Mouse (Mus musculus) forebrain, postnatal 0 days (tissue): ENCODE data around the gene Elovl1. TPM values are rescaled to one million over a fixed set of nuclear protein-coding genes. Genes with fewer than 3 reads are reported as not detected.

Source experiments
- ATAC-seq: fragments of 200-750 bp; cut with Nextera tagmentation; 2 replicates; pipeline ENCODE4 v1.8.0; 2017; ENCODE audit warnings: mild to moderate bottlenecking, moderate library complexity
- DNase-seq: peaks from one replicate; pipeline ENCODE4 v3.0.0-alpha.2; 2015
- H3K27ac ChIP-seq: fragments of 300-500 bp; sonication (generic); 2 replicates; pipeline ENCODE4 v1.5.1; 2014; ENCODE audit warnings: low read depth, mild to moderate bottlenecking, antibody characterized with exemption, low read length, moderate library complexity, mixed read lengths
- H3K27me3 ChIP-seq: fragments of 300-500 bp; sonication (generic); 2 replicates; pipeline ENCODE4 v1.6.1; 2014; ENCODE audit warnings: mild to moderate bottlenecking, low read length, mixed read lengths; ENCODE audit not compliant: insufficient read depth
- H3K36me3 ChIP-seq: fragments of 300-500 bp; sonication (generic); 2 replicates; pipeline ENCODE4 v1.6.1; 2014; ENCODE audit warnings: mild to moderate bottlenecking, moderate library complexity; ENCODE audit not compliant: insufficient read depth
- H3K4me1 ChIP-seq: fragments of 300-500 bp; sonication (generic); 2 replicates; pipeline ENCODE4 v1.6.1; 2014; ENCODE audit warnings: antibody characterized with exemption; ENCODE audit not compliant: insufficient read depth
- H3K4me2 ChIP-seq: fragments of 300-500 bp; sonication (generic); 2 replicates; pipeline ENCODE4 v1.6.1; 2014; ENCODE audit warnings: low read depth, mild to moderate bottlenecking, moderate library complexity
- H3K4me3 ChIP-seq: fragments of 300-500 bp; sonication (generic); 2 replicates; pipeline ENCODE4 v1.5.1; 2014; ENCODE audit warnings: low read depth, low read length, mixed read lengths
- H3K9ac ChIP-seq: fragments of 300-500 bp; sonication (generic); 2 replicates; pipeline ENCODE4 v1.6.1; 2014; ENCODE audit warnings: mild to moderate bottlenecking
- H3K9me3 ChIP-seq: fragments of 300-500 bp; sonication (generic); 2 replicates; pipeline ENCODE4 v1.6.1; 2016; ENCODE audit warnings: low read length
- CTCF ChIP-seq: sonication (generic); IDR thresholded peaks from 2 replicates; pipeline ENCODE4 v1.5.1; 2016; ENCODE audit warnings: antibody characterized with exemption, control low read depth, low read depth
- WGBS: fragments of 180-500 bp; shearing (Covaris S2); extraction: QIAGEN DNeasy Blood & Tissue Kit; methylation state at CpG from one replicate; pipeline ENCODE4 v1.1.7; 2014; 5-methylcytosine and 5-hydroxymethylcytosine counted together
- polyA plus RNA-seq: library from polyadenylated mRNA; unstranded; fragments of >200 nt; fragmentation: Nextera tagmentation; extraction: Ambion mirVana; gene quantifications from 2 replicates; pipeline ENCODE4 v1.2.1, GENCODE M21; 2015
- total RNA-seq: library from RNA; depleted of rRNA; stranded (reverse); fragments of >200 nt; gene quantifications from 2 replicates; pipeline ENCODE4 v1.2.3, GENCODE M21; 2014

The Elovl1 gene
- total and polyA plus RNA-seq, 2 experiments from 2014 or later = 13.9 to 22.2 TPM

- no peak overlapping the region for H3K4me2 ChIP-seq
- ATAC-seq (no peak), DNase-seq (no peak)
- peaks cover 94% of the 10 kb centered on the region for H3K36me3 ChIP-seq
- TF ChIP-seq CTCF = no peak
- no peak overlapping the region for H3K27ac ChIP-seq
- 97% methylated on average over 6 of the region's 6 CpGs for WGBS
- H3K4me3 ChIP-seq = no peak overlapping the region
- no peak overlapping the region for H3K9ac ChIP-seq
- H3K27me3 ChIP-seq = no peaks in the 10 kb centered on the region
- H3K4me1 ChIP-seq = no peaks in the 10 kb centered on the region
- H3K9me3 ChIP-seq = no peaks in the 10 kb centered on the region
Measured at GRCm38 (mm10) chr4:118398400-118398799, 29.5 kb upstream of the Elovl1 start.

- no peak for TF ChIP-seq CTCF
- peaks cover 74% of the 10 kb centered on the region for H3K36me3 ChIP-seq
- no peak overlapping the region for H3K4me2 ChIP-seq
- ATAC-seq = no peak
- H3K4me1 ChIP-seq = no peaks in the 10 kb centered on the region
- no peak overlapping the region for H3K27ac ChIP-seq
- no peak overlapping the region for H3K9ac ChIP-seq
- WGBS = 95% methylated on average over 3 of the region's 3 CpGs
- no peak overlapping the region for H3K4me3 ChIP-seq
- no peaks in the 10 kb centered on the region for H3K27me3 ChIP-seq
- no peak for DNase-seq
- no peaks in the 10 kb centered on the region for H3K9me3 ChIP-seq
Measured at GRCm38 (mm10) chr4:118401421-118401820, 26.5 kb upstream of the Elovl1 start.

GRCm38 (mm10) chr4:118401918-118402317 is 26.0 kb upstream of the Elovl1 start:
- no peak for ATAC-seq
- H3K4me2 ChIP-seq = no peak overlapping the region
- H3K27ac ChIP-seq = no peak overlapping the region
- H3K9ac ChIP-seq = no peak overlapping the region
- WGBS = 95% methylated on average over 5 of the region's 5 CpGs
- no peak for TF ChIP-seq CTCF
- no peak overlapping the region for H3K4me3 ChIP-seq
- no peaks in the 10 kb centered on the region for H3K9me3 ChIP-seq
- no peak for DNase-seq
- no peaks in the 10 kb centered on the region for H3K27me3 ChIP-seq
- H3K4me1 ChIP-seq = no peaks in the 10 kb centered on the region
- H3K36me3 ChIP-seq = peaks cover 69% of the 10 kb centered on the region

GRCm38 (mm10) chr4:118402701-118403100 is 25.2 kb upstream of the Elovl1 start:
- no peak overlapping the region for H3K4me3 ChIP-seq
- ATAC-seq (no peak), DNase-seq (no peak)
- H3K9ac ChIP-seq = no peak overlapping the region
- TF ChIP-seq CTCF = no peak
- H3K36me3 ChIP-seq = peaks cover 61% of the 10 kb centered on the region
- no peak overlapping the region for H3K27ac ChIP-seq
- no peak overlapping the region for H3K4me2 ChIP-seq
- WGBS = 94% methylated on average over 12 of the region's 12 CpGs
- H3K9me3 ChIP-seq = no peaks in the 10 kb centered on the region
- H3K27me3 ChIP-seq = no peaks in the 10 kb centered on the region
- no peaks in the 10 kb centered on the region for H3K4me1 ChIP-seq

GRCm38 (mm10) chr4:118409142-118409900 is 18.6 kb upstream of the Elovl1 start, which contains the start of the genes Szt2 and Med8:
Szt2 (minus strand) TSS chr4:118409273.
Med8 (plus strand) TSS chr4:118409337.
- Histone ChIP-seq H3K9me3 (no peaks in the 10 kb centered on the region), H3K4me2 (peak within 1 kb of the TSS; percentile 77), H3K27me3 (no peaks in the 10 kb centered on the region), H3K4me1 (0 out of 2 replicates have a peak, but pooled peaks cover 6% of the 10 kb centered on the region), H3K36me3 (peaks cover 37% of the 10 kb centered on the region), H3K4me3 (peak within 1 kb of the TSS; percentile 85), H3K27ac (peak within 1 kb of the TSS; percentile 76), H3K9ac (peak within 1 kb of the TSS; percentile 87)
- peak; percentile 90 for DNase-seq
- peak; percentile 97 for ATAC-seq
- no peak for TF ChIP-seq CTCF
- WGBS = 1% methylated on average over 52 of the region's 53 CpGs

- 94% methylated on average over 5 of the region's 5 CpGs for WGBS
- Histone ChIP-seq H3K27ac (no peak overlapping the region), H3K9ac (no peak overlapping the region), H3K9me3 (no peaks in the 10 kb centered on the region), H3K4me2 (no peak overlapping the region), H3K4me3 (no peak overlapping the region), H3K36me3 (peaks cover 47% of the 10 kb centered on the region), H3K27me3 (no peaks in the 10 kb centered on the region), H3K4me1 (0 out of 2 replicates have a peak, but pooled peaks cover 6% of the 10 kb centered on the region)
- no peak for ATAC-seq
- DNase-seq = no peak
- no peak for TF ChIP-seq CTCF
Measured at GRCm38 (mm10) chr4:118410871-118411270, 17.0 kb upstream of the Elovl1 start.

- Histone ChIP-seq H3K4me1 (0 out of 2 replicates have a peak, but pooled peaks cover 6% of the 10 kb centered on the region), H3K4me3 (no peak overlapping the region), H3K4me2 (no peak overlapping the region), H3K27me3 (no peaks in the 10 kb centered on the region), H3K27ac (no peak overlapping the region), H3K9me3 (no peaks in the 10 kb centered on the region), H3K36me3 (peaks cover 72% of the 10 kb centered on the region), H3K9ac (no peak overlapping the region)
- ATAC-seq = no peak
- 92% methylated on average over 5 of the region's 5 CpGs for WGBS
- no peak for DNase-seq
- TF ChIP-seq CTCF = no peak
Measured at GRCm38 (mm10) chr4:118413553-118413952, 14.3 kb upstream of the Elovl1 start.
